Mouse (Mus musculus) adrenal gland, postnatal 4 days (tissue): ENCODE results near the gene Nrm. TPM values are rescaled to one million over a fixed set of nuclear protein-coding genes. Genes with fewer than 3 reads are reported as not detected.

Source experiments
- DNase-seq, 2 experiments: peaks; one replicate each; pipeline ENCODE4 v3.0.0; 2021 to 2022; ENCODE audit warnings: low spot score in 2 of 2, mixed read lengths in 2 of 2
- microRNA-seq: library from miRNA; unstranded; fragments of <30 nt; microRNA quantifications from one replicate; pipeline ENCODE4 v1.2.0, GENCODE M21; 2021
- total RNA-seq, 2 experiments: library from RNA; stranded (reverse); gene quantifications; 2 replicates each; pipeline ENCODE4 v1.2.3; 2021

The Nrm gene
- total RNA-seq, 2 experiments from 2014 or later, result 25.8 to 27.1 TPM

- DNase-seq, result no peak
These were observed 42.3 kb downstream of the Nrm start for GRCm38 (mm10) chr17:35903343-35903991.

- DNase-seq, result no peak
These were observed 42.9 kb downstream of the Nrm start for GRCm38 (mm10) chr17:35903992-35904355.

- DNase-seq, result no peak
These were observed 44.5 kb downstream of the Nrm start for GRCm38 (mm10) chr17:35905587-35905986.

GRCm38 (mm10) chr17:35907609-35908008 is 46.5 kb downstream of the Nrm start:
- DNase-seq, result no peak

- DNase-seq, result no peak
These were observed 48.2 kb downstream of the Nrm start for GRCm38 (mm10) chr17:35909186-35909918.

GRCm38 (mm10) chr17:35909919-35910369 is 48.8 kb downstream of the Nrm start, which contains the start of gene Atat1:
Gene Atat1, minus strand, starts transcription at chr17:35910075.
- peak; percentile 82 to 90 for DNase-seq

GRCm38 (mm10) chr17:35914975-35915374 is 53.9 kb downstream of the Nrm start:
- no peak for DNase-seq

Small RNAs within 50 kb of the gene (microRNA-seq; reads per million reads assigned to microRNA genes)
- gene Gm28033, result not detected

Other genes with a start within 250 kb of the Nrm start
- gene Gm9573, start 234.7 kb upstream of the Nrm start, total RNA-seq, result not detected
- gene Mucl3, start 217.6 kb upstream of the Nrm start, total RNA-seq, result under 1 TPM in 1 of 2 experiments, not detected in 1; 0.11 TPM
- 10 to 100 TPM; 57.7 to 61.0 TPM for gene Vars2, start 193.7 kb upstream of the Nrm start, total RNA-seq
- gene Gtf2h4, start 187.6 kb upstream of the Nrm start, total RNA-seq, result 10 to 100 TPM; 30.1 to 31.4 TPM
- gene Ddr1, start 156.7 kb upstream of the Nrm start, total RNA-seq, result 10 to 100 TPM; 55.9 to 65.9 TPM
- 10 to 100 TPM; 11.3 to 14.9 TPM for gene Ier3, start 39.6 kb upstream of the Nrm start, total RNA-seq
- 10 to 100 TPM; 70.9 to 72.5 TPM for gene Flot1, start 38.1 kb upstream of the Nrm start, total RNA-seq
- gene Tubb5, start 23.0 kb upstream of the Nrm start, total RNA-seq, result 100 to 1,000 TPM; 553 to 648 TPM
- gene Mdc1, start 19.8 kb upstream of the Nrm start, total RNA-seq, result 10 to 100 TPM; 28.2 to 35.6 TPM
- 10 to 100 TPM; 40.7 to 46.6 TPM for gene Ppp1r18, start 4.3 kb downstream of the Nrm start, total RNA-seq
- 10 to 100 TPM; 44.4 to 52.3 TPM for gene Dhx16, start 18.5 kb downstream of the Nrm start, total RNA-seq
- gene 2310061I04Rik, start 36.1 kb downstream of the Nrm start, total RNA-seq, result 10 to 100 TPM; 34.4 to 34.5 TPM
- gene Atat1, start 48.8 kb downstream of the Nrm start, total RNA-seq, result 10 to 100 TPM; 46.3 to 50.3 TPM
- gene Mrps18b, start 55.1 kb downstream of the Nrm start, total RNA-seq, result 10 to 100 TPM; 77.3 to 83.2 TPM
- gene Ppp1r10, start 55.1 kb downstream of the Nrm start, total RNA-seq, result 10 to 100 TPM; 89.8 to 96.6 TPM
- 100 to 1,000 TPM in 1 of 2 experiments, 10 to 100 TPM in 1; 96.2 to 107 TPM for gene Abcf1, start 108.4 kb downstream of the Nrm start, total RNA-seq
- gene Gnl1, start 118.5 kb downstream of the Nrm start, total RNA-seq, result 10 to 100 TPM; 61.1 to 64.2 TPM
- gene Prr3, start 118.9 kb downstream of the Nrm start, total RNA-seq, result 10 to 100 TPM; 40.9 to 44.2 TPM
- gene H2-T24, start 159.2 kb downstream of the Nrm start, total RNA-seq, result 1 to 10 TPM; 2.5 to 3.3 TPM
- 10 to 100 TPM; 33.9 to 55.1 TPM for gene H2-T23, start 171.5 kb downstream of the Nrm start, total RNA-seq
- gene H2-T22, start 181.4 kb downstream of the Nrm start, total RNA-seq, result 10 to 100 TPM; 22.1 to 22.9 TPM
- under 1 TPM in 1 of 2 experiments, not detected in 1; 0.17 TPM for gene Gm6034, start 181.6 kb downstream of the Nrm start, total RNA-seq
- gene Gm11127, start 197.1 kb downstream of the Nrm start, total RNA-seq, result 1 to 10 TPM; 1.4 to 1.7 TPM